ENCODE assay signal across 8 mouse cellular contexts in genomic region chr2:148478141-148478701, GRCm38 (mm10). TPM values are rescaled to one million over a fixed set of nuclear protein-coding genes. Genes with fewer than 3 reads are reported as not detected.
DNase-seq lines count a peak whose midpoint lies in the region; ATAC-seq and TF ChIP-seq lines count a peak whose summit lies in the region.
"Had no signal": no experiment of that assay in that cellular context is flagged by ENCODE, and none has a peak within 500 bp of the region (broad histone marks: within the 10 kb centered on the region; RNA-seq: fewer than 3 reads in every experiment).

No protein-coding gene starts in this region.

- no peak overlapping the region for H3K27ac ChIP-seq in intestine, embryonic 14.5 days (ENCODE audit: low read depth)
- H3K27ac ChIP-seq: embryonic facial prominence, embryonic 13.5 days had no signal

- no peak overlapping the region for H3K9ac ChIP-seq in intestine, embryonic 14.5 days (ENCODE audit: low read length)
- H3K9ac ChIP-seq: embryonic facial prominence, embryonic 13.5 days had no signal

- peak; percentile 79 to 89 for DNase-seq in adrenal gland, adult (ENCODE audit: inconsistent age in 2 of 2, low spot score in 1 of 2)
- DNase-seq in brain, embryonic 14.5 days (ENCODE audit: low read depth) = peak; percentile 69
- peak; percentile 37 to 51 for DNase-seq in gastrocnemius, postnatal 36 days
- DNase-seq in intestine, embryonic 14.5 days (ENCODE audit: low spot score) = no peak
- DNase-seq in lung, postnatal 25 days (ENCODE audit: low spot score) = peak; percentile 86
- peak; percentile 21 for DNase-seq in testis, postnatal 14 days (ENCODE audit: low spot score)

- H3K4me1 ChIP-seq in intestine, embryonic 14.5 days (replicated peaks; ENCODE audit: control insufficient read depth, insufficient read depth, low read length) = no peaks in the 10 kb centered on the region
- H3K4me1 ChIP-seq: embryonic facial prominence, embryonic 13.5 days had no signal

- H3K9me3 ChIP-seq in intestine, embryonic 14.5 days (ENCODE audit: control insufficient read depth, low read length) = no peaks in the 10 kb centered on the region
- H3K9me3 ChIP-seq: embryonic facial prominence, embryonic 13.5 days had no signal

- no peak for TF ChIP-seq CTCF in brain, embryonic 14.5 days (IDR thresholded peaks at IDR 0.05; ENCODE audit: borderline replicate concordance, extremely low read depth, insufficient read depth, insufficient read length)

- 44% methylated on average over 3 of the region's 3 CpGs for WGBS in intestine, embryonic 14.5 days

- TF ChIP-seq POLR2A in brain, embryonic 14.5 days (IDR thresholded peaks at IDR 0.05; ENCODE audit: borderline replicate concordance, extremely low read depth, insufficient read depth, insufficient read length, poor library complexity, severe bottlenecking) = no peak

- H3K27me3 ChIP-seq in intestine, embryonic 14.5 days (replicated peaks; ENCODE audit: control insufficient read depth, insufficient read depth, low read length) = no peaks in the 10 kb centered on the region
- H3K27me3 ChIP-seq: embryonic facial prominence, embryonic 13.5 days had no signal

- H3K36me3 ChIP-seq in intestine, embryonic 14.5 days (ENCODE audit: control insufficient read depth, insufficient read depth, low read length) = no peaks in the 10 kb centered on the region
- H3K36me3 ChIP-seq: embryonic facial prominence, embryonic 13.5 days had no signal

- no peak overlapping the region for H3K4me2 ChIP-seq in intestine, embryonic 14.5 days (ENCODE audit: low read length)
- H3K4me2 ChIP-seq: embryonic facial prominence, embryonic 13.5 days had no signal

- H3K4me3 ChIP-seq in intestine, embryonic 14.5 days (ENCODE audit: low read depth, low read length) = no peak overlapping the region
- H3K4me3 ChIP-seq: embryonic facial prominence, embryonic 13.5 days had no signal

- 0 out of 2 replicates have a peak, but pooled peaks have one; percentile 50 for ATAC-seq in intestine, embryonic 14.5 days (replicated peaks; ENCODE audit: low FRiP score, low TSS enrichment, low read depth)
- no peak for ATAC-seq in monocyte, adult 5-6 weeks (replicated peaks; ENCODE audit: insufficient number of reproducible peaks, low FRiP score, low TSS enrichment, poor library complexity, severe bottlenecking)

- intact Hi-C loops in gastrocnemius, postnatal 36 days (cut with DNase I) = no loop called here

RNA-seq across cellular contexts. Expression of gene Cd93, which starts 34.9 kb away (rescaled TPM):
- polyA plus RNA-seq in brain, embryonic 14.5 days (2012; rRNA removed) = 6.8 and 13.9 TPM in 2 replicates
- total RNA-seq in gastrocnemius, postnatal 36 days (2021) = 10 to 100 TPM; 16.7 to 20.5 TPM
- 10.4 and 10.6 TPM in 2 replicates for polyA plus RNA-seq in intestine, embryonic 14.5 days (2014; fragmentation: Nextera tagmentation; extraction: Ambion mirVana)
- 4.8 to 5.9 TPM (median 4.9 TPM) in 3 replicates for total RNA-seq in monocyte, adult 5-6 weeks (2017)
